Mouse (Mus musculus) kidney, adult 2 months (tissue): Measurements from ENCODE around the gene Rab8b. TPM values are rescaled to one million over a fixed set of nuclear protein-coding genes. Genes with fewer than 3 reads are reported as not detected.
"Not testable (repeated sequence)": the region's sequence is repeated elsewhere in the genome, so short reads cannot be mapped to it uniquely, and the experiment has no call there.

Experiments
- DNase-seq: peaks from one replicate; pipeline ENCODE4 v3.0.0; 2021
- H3K27ac ChIP-seq: fragments of 200-500 bp; 2 replicates; pipeline ENCODE4 v1.5.1; 2012; ENCODE audit warnings: low read depth, low read length, control low read depth, inconsistent platforms; ENCODE audit not compliant: insufficient read depth
- H3K27me3 ChIP-seq: fragments of 200-500 bp; replicated peaks from 2 replicates; pipeline ENCODE4 v1.6.1; 2012; ENCODE audit warnings: mild to moderate bottlenecking, moderate library complexity, low read length, inconsistent platforms; ENCODE audit not compliant: control insufficient read depth, insufficient read depth
- H3K36me3 ChIP-seq: fragments of 200-500 bp; 2 replicates; pipeline ENCODE4 v1.6.1; 2012; ENCODE audit warnings: mild to moderate bottlenecking, moderate library complexity, low read length, inconsistent platforms; ENCODE audit not compliant: control insufficient read depth, insufficient read depth
- H3K4me1 ChIP-seq: fragments of 200-500 bp; 2 replicates; pipeline ENCODE4 v1.6.1; 2011; ENCODE audit warnings: low read length; ENCODE audit not compliant: control insufficient read depth, insufficient read depth
- H3K4me3 ChIP-seq: fragments of 200-500 bp; 2 replicates; pipeline ENCODE4 v1.5.1; 2011; ENCODE audit warnings: mild to moderate bottlenecking, low read depth, low read length, control low read depth; ENCODE audit not compliant: insufficient read depth
- CTCF ChIP-seq: fragments of 200-500 bp; conservative IDR thresholded peaks from 2 replicates; pipeline ENCODE4 v1.5.1; 2011; ENCODE audit warnings: low read depth, mild to moderate bottlenecking, control low read depth, low read length, moderate library complexity, mixed read lengths; ENCODE audit not compliant: insufficient read depth, insufficient read length
- POLR2A ChIP-seq: fragments of 200-500 bp; IDR thresholded peaks from one replicate; pipeline ENCODE4 v1.6.1; 2011; ENCODE audit warnings: low read depth, low read length, control low read depth
- WGBS: fragments of 180-500 bp; shearing (Covaris S2); methylation state at CpG from one replicate; pipeline ENCODE4 v1.1.7; 2018; 5-methylcytosine and 5-hydroxymethylcytosine counted together
- polyA plus RNA-seq: library from polyadenylated mRNA; depleted of rRNA; stranded (reverse); fragments of >200 nt; gene quantifications from 2 replicates; pipeline ENCODE4 v1.2.3, GENCODE M21; 2012

The Rab8b gene
- polyA plus RNA-seq, 1 experiment, result 8.1 TPM

- DNase-seq, result no peak
- H3K4me1 ChIP-seq, result peaks cover 3% of the 10 kb centered on the region; the same call in 1 of the 2 replicates
- 96% methylated on average over 5 of the region's 5 CpGs for WGBS
- no peak overlapping the region for H3K27ac ChIP-seq
- H3K36me3 ChIP-seq, result peaks cover 1% of the 10 kb centered on the region; the same call in 1 of the 2 replicates
- TF ChIP-seq POLR2A (no peak), CTCF (no peak)
- H3K27me3 ChIP-seq, result no peaks in the 10 kb centered on the region
- H3K4me3 ChIP-seq, result no peak overlapping the region
Observed at GRCm38 (mm10) chr9:66846822-66847221, 72.7 kb downstream of the Rab8b start.

- TF ChIP-seq CTCF, result no peak
- TF ChIP-seq POLR2A, result no peak
- under 1% methylated on average over 24 of the region's 24 CpGs for WGBS
Observed at GRCm38 (mm10) chr9:66835097-66835480, 84.4 kb downstream of the Rab8b start.

GRCm38 (mm10) chr9:66834318-66835096 lies 85.0 kb downstream of the Rab8b start, which contains the start of gene Aph1c:
Gene Aph1c, minus strand, starts transcription at chr9:66834726.
- TF ChIP-seq POLR2A, result peak; percentile 49
- TF ChIP-seq CTCF, result no peak
- Histone ChIP-seq H3K36me3 (no peaks in the 10 kb centered on the region), H3K4me1 (peaks cover 14% of the 10 kb centered on the region; the same call in 1 of the 2 replicates), H3K27ac (peak within 1 kb of the TSS; percentile 93), H3K27me3 (no peaks in the 10 kb centered on the region), H3K4me3 (peak within 1 kb of the TSS; percentile 92)
- DNase-seq, result peak; percentile 100
- WGBS, result 1% methylated on average over 58 of the region's 58 CpGs

More at GRCm38 (mm10) chr9:66835097-66835480, 84.4 kb downstream of the Rab8b start:
- Histone ChIP-seq H3K36me3 (no peaks in the 10 kb centered on the region), H3K4me1 (peaks cover 14% of the 10 kb centered on the region; the same call in 1 of the 2 replicates), H3K27me3 (no peaks in the 10 kb centered on the region), H3K27ac (no peak overlapping the region), H3K4me3 (peak overlapping the region; percentile 57)
- DNase-seq, result no peak

GRCm38 (mm10) chr9:66833851-66834250 lies 85.6 kb downstream of the Rab8b start:
- peak; percentile 87 for DNase-seq
- no peak for TF ChIP-seq CTCF
- no peak for TF ChIP-seq POLR2A
- H3K4me3 ChIP-seq, result peak overlapping the region; percentile 92
- H3K36me3 ChIP-seq, result no peaks in the 10 kb centered on the region
- H3K27ac ChIP-seq, result peak overlapping the region; percentile 93
- peaks cover 14% of the 10 kb centered on the region; the same call in 1 of the 2 replicates for H3K4me1 ChIP-seq
- no peaks in the 10 kb centered on the region for H3K27me3 ChIP-seq
- WGBS, result 13% methylated on average over 7 of the region's 7 CpGs

GRCm38 (mm10) chr9:66832366-66832908 lies 87.0 kb downstream of the Rab8b start:
- Histone ChIP-seq H3K27ac (peak overlapping the region; percentile 47), H3K27me3 (no peaks in the 10 kb centered on the region), H3K36me3 (no peaks in the 10 kb centered on the region; the same call in 1 of the 2 replicates), H3K4me1 (peaks cover 14% of the 10 kb centered on the region; the same call in 1 of the 2 replicates), H3K4me3 (no peak overlapping the region)
- peak; percentile 31 for DNase-seq
- 23% methylated on average over 4 of the region's 4 CpGs for WGBS
- TF ChIP-seq POLR2A, result no peak
- TF ChIP-seq CTCF, result no peak

GRCm38 (mm10) chr9:66825990-66826389 lies 93.5 kb downstream of the Rab8b start:
- TF ChIP-seq POLR2A (no peak), CTCF (0 out of 2 replicates have a peak, but pooled peaks have one; percentile 6)
- DNase-seq, result peak; percentile 65
- whole genome bisulfite sequencing, result 25% methylated on average over 1 of the region's 1 CpGs
- Histone ChIP-seq H3K36me3 (peaks cover 1% of the 10 kb centered on the region), H3K4me1 (no peaks in the 10 kb centered on the region), H3K27me3 (no peaks in the 10 kb centered on the region), H3K27ac (no peak overlapping the region), H3K4me3 (no peak overlapping the region)

- DNase-seq, H3K27ac ChIP-seq, H3K4me1 ChIP-seq, H3K4me3 ChIP-seq, H3K36me3 ChIP-seq, H3K27me3 ChIP-seq: not testable (repeated sequence)
- WGBS, result 100% methylated on average over 2 of the region's 5 CpGs
Observed at GRCm38 (mm10) chr9:66822255-66822654, 97.2 kb downstream of the Rab8b start.
